Mouse (Mus musculus): ENCODE data around the gene Snurf. TPM values are rescaled to one million over a fixed set of nuclear protein-coding genes. Genes with fewer than 3 reads are reported as not detected.

Gene Snurf
- polyA plus RNA-seq, 1 experiment from 2014 or later, result 39.5 TPM

Other genes starting within 250 kb of the Snurf start
- 0.47 and 0.79 TPM in 2 replicates for gene Gm38393, start within 50 bp of the Snurf start, polyA plus RNA-seq (2016; fragmentation: Nextera tagmentation; extraction: Ambion mirVana)
- 53.9 and 60.5 TPM in 2 replicates for gene Snrpn, start 135.2 kb upstream of the Snurf start, polyA plus RNA-seq (2016; fragmentation: Nextera tagmentation; extraction: Ambion mirVana)

Measured in limb, embryonic 12.5 days (tissue).